Mouse (Mus musculus) embryonic facial prominence, embryonic 15.5 days (tissue): Measurements from ENCODE around the gene Gnl3l. TPM values are rescaled to one million over a fixed set of nuclear protein-coding genes. Genes with fewer than 3 reads are reported as not detected.

Source experiments
- ATAC-seq: fragments of 200-750 bp; cut with Nextera tagmentation; 2 replicates; pipeline ENCODE4 v1.8.0; 2017; ENCODE audit warnings: low read depth, moderate TSS enrichment; ENCODE audit not compliant: insufficient number of reproducible peaks, low FRiP score, low TSS enrichment
- H3K27ac ChIP-seq: fragments of 300-500 bp; sonication (generic); replicated peaks from 2 replicates; pipeline ENCODE4 v1.5.1; 2015; ENCODE audit warnings: mild to moderate bottlenecking, inconsistent platforms
- H3K27me3 ChIP-seq: fragments of 300-500 bp; sonication (generic); 2 replicates; pipeline ENCODE4 v1.6.1; 2015; ENCODE audit warnings: inconsistent platforms
- H3K36me3 ChIP-seq: fragments of 300-500 bp; sonication (generic); 2 replicates; pipeline ENCODE4 v1.6.1; 2015; ENCODE audit warnings: mild to moderate bottlenecking, inconsistent platforms
- H3K4me1 ChIP-seq: fragments of 300-500 bp; sonication (generic); 2 replicates; pipeline ENCODE4 v1.6.1; 2015; ENCODE audit warnings: inconsistent platforms
- H3K4me2 ChIP-seq: fragments of 300-500 bp; sonication (generic); replicated peaks from 2 replicates; pipeline ENCODE4 v1.6.1; 2015; ENCODE audit warnings: mild to moderate bottlenecking, inconsistent platforms
- H3K4me3 ChIP-seq: fragments of 300-500 bp; sonication (generic); replicated peaks from 2 replicates; pipeline ENCODE4 v1.5.1; 2015; ENCODE audit warnings: mild to moderate bottlenecking, inconsistent platforms
- H3K9ac ChIP-seq: fragments of 300-500 bp; sonication (generic); 2 replicates; pipeline ENCODE4 v1.6.1; 2015; ENCODE audit warnings: inconsistent platforms
- H3K9me3 ChIP-seq: fragments of 300-500 bp; sonication (generic); replicated peaks from 2 replicates; pipeline ENCODE4 v1.6.1; 2016; ENCODE audit warnings: inconsistent platforms
- WGBS: fragments of 180-500 bp; shearing (Covaris S2); methylation state at CpG from one replicate; pipeline ENCODE4 v1.1.7; 2015; 5-methylcytosine and 5-hydroxymethylcytosine counted together
- polyA plus RNA-seq: library from polyadenylated mRNA; unstranded; fragments of >200 nt; fragmentation: Nextera tagmentation; extraction: Ambion mirVana; gene quantifications from 2 replicates; pipeline ENCODE4 v1.2.1, GENCODE M21; 2015

The Gnl3l gene
- polyA plus RNA-seq, 1 experiment from 2014 or later: 27.9 TPM

DNA sequence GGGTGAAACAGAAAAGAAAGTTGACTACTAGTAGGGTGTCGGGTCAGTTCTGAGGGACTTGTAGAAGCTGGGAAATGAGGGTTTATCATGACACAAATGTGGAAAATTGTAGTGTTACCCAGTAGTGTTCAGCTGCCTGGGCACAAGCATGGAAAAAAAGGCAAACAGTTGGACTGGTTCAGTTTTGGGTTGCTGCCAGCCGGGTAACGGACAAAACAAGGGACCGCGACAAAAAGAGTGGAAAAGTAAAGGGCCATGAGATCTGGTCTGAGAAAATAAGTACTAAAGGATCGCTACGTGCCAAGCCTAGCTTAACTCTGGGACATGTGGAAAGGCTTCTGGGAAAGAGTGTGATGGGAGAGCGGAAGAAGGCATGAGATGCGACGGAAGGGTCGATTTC is 29.2 kb upstream of the Gnl3l start:
- Histone ChIP-seq H3K4me1 (peaks cover 13% of the 10 kb centered on the region), H3K4me2 (peak overlapping the region; percentile 51), H3K9ac (no peak overlapping the region), H3K36me3 (no peaks in the 10 kb centered on the region), H3K27ac (peak overlapping the region; percentile 91), H3K27me3 (no peaks in the 10 kb centered on the region), H3K9me3 (no peaks in the 10 kb centered on the region), H3K4me3 (peak overlapping the region; percentile 61)
- ATAC-seq: no peak
- 35% methylated on average over 11 of the region's 11 CpGs for WGBS

DNA sequence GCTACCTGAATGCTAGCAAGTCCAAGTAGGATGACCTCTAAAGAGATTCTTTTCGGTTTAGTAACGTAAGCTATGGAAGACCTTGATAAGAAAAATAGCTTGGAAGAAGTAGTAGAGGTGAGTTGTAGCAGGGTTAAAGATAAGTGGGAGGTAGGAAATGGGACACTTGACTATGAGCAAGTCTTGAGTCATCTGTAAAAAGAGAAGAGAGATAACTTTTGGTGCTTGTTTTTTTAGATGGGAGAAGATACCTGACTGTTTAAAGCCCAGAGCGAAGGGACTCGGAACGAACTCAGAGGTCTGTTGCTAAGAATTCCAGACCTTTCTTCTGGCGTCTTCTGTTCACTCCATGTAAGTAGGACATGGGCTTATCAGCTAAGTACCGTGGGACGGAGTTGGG is 28.7 kb upstream of the Gnl3l start, which contains the start of gene Fgd1:
Gene Fgd1, plus strand, starts transcription at position 301 of the 400 bp plus-strand sequence.
- ATAC-seq: no peak
- WGBS: 94% methylated on average over 8 of the region's 8 CpGs
- peak within 1 kb of the TSS; percentile 91 for H3K27ac ChIP-seq
- H3K36me3 ChIP-seq: no peaks in the 10 kb centered on the region
- H3K9me3 ChIP-seq: no peaks in the 10 kb centered on the region
- H3K27me3 ChIP-seq: no peaks in the 10 kb centered on the region
- peaks cover 13% of the 10 kb centered on the region for H3K4me1 ChIP-seq
- peak within 1 kb of the TSS; percentile 57 for H3K9ac ChIP-seq
- H3K4me3 ChIP-seq: peak within 1 kb of the TSS; percentile 61
- peak within 1 kb of the TSS; percentile 51 for H3K4me2 ChIP-seq

DNA sequence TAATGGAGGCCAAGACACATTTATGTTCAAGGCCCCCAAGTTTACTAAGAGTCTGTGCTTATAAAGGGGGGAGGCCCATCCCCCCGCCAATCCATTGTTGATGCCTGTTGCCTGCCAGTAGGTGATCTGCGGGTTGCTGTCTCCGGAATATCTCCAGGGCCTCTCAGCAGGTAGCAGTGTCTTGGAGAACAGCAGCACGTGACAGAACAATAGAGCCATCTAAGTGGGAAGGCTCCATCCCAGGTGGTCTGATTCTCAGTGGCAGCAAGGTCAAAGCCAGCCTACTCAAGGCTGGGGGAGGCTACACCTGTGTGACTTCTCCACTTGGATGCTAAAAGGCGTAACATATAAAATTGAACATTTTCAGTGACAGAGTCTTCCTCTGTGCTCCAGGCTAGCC is 24.1 kb upstream of the Gnl3l start:
- Histone ChIP-seq H3K4me3 (no peak overlapping the region), H3K27ac (no peak overlapping the region), H3K9ac (no peak overlapping the region), H3K4me2 (no peak overlapping the region), H3K36me3 (no peaks in the 10 kb centered on the region), H3K27me3 (no peaks in the 10 kb centered on the region; the same call in 1 of the 2 replicates), H3K9me3 (no peaks in the 10 kb centered on the region), H3K4me1 (no peaks in the 10 kb centered on the region)
- WGBS: 51% methylated on average over 5 of the region's 5 CpGs
- ATAC-seq: no peak

DNA sequence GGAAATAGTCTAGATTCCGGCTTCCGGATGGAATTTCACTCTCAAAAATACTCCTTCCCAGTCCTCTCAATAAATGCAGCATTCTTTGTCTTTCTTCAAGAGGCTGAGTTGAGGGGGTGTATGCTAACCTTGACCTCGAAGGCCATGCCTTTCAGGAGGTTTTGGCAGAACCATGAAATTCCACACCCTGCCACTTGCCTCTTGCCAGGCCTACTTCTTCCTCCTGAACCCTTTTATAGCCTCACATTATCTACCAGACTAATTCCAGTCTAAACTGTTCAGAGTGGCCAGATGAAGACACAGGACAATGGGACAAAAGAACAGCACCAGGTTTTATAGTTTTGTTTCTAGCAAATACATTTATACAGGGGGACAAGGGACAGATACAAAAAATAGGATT is 14.3 kb upstream of the Gnl3l start:
- Histone ChIP-seq H3K27me3 (no peaks in the 10 kb centered on the region; the same call in none of the 2 replicates), H3K9ac (no peak overlapping the region), H3K4me1 (no peaks in the 10 kb centered on the region), H3K4me2 (no peak overlapping the region), H3K36me3 (no peaks in the 10 kb centered on the region), H3K27ac (no peak overlapping the region), H3K9me3 (no peaks in the 10 kb centered on the region), H3K4me3 (no peak overlapping the region)
- ATAC-seq: no peak
- WGBS: 47% methylated on average over 3 of the region's 3 CpGs

DNA sequence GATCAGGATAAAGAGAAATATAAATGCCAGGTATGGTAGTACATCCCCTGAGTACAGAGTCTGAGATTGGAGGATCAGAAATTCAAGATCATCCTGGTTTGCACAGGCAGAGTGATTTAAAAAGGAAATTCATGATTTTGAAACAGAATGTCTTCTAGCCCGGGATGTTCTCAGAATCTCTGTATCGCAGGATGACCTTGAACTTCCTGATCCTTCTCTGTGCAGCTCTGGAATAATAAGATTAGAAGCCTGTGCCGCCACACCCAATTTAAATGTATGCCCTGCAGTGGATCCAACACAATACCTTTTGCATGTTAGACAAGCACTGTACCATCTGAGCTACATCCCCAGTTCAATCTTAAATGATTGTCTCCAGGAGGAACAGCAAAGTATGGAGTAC is 1.7 kb upstream of the Gnl3l start:
- Histone ChIP-seq H3K9me3 (no peaks in the 10 kb centered on the region), H3K27me3 (no peaks in the 10 kb centered on the region), H3K4me1 (0 out of 2 replicates have a peak, but pooled peaks cover 4% of the 10 kb centered on the region), H3K27ac (no peak overlapping the region), H3K4me2 (no peak overlapping the region), H3K4me3 (no peak overlapping the region), H3K36me3 (no peaks in the 10 kb centered on the region), H3K9ac (no peak overlapping the region)
- no peak for ATAC-seq
- 71% methylated on average over 3 of the region's 3 CpGs for WGBS

DNA sequence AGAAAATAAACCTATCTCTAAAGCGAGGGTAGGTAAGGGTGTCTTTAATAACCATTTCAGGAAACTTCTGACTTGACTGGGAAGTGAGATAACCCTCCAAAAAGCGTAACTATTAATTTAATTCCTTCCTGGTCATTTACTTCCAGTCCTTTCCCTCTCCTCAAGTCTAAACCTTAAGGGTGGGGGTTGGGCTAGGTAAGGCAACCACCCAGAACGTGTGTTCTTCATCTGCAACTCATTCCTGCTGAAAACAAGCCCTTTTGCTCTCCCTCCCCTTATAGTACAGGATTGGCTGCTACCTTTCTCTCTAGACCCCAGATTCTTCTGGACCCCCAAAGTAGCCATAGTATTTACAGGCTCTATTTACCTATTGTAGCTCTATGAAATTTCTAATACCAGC is 775 bp upstream of the Gnl3l start:
- Histone ChIP-seq H3K36me3 (no peaks in the 10 kb centered on the region), H3K9ac (peak overlapping the region; percentile 26), H3K27ac (peak overlapping the region; percentile 88), H3K4me3 (peak overlapping the region; percentile 52), H3K27me3 (no peaks in the 10 kb centered on the region), H3K9me3 (no peaks in the 10 kb centered on the region), H3K4me2 (peak overlapping the region; percentile 49), H3K4me1 (0 out of 2 replicates have a peak, but pooled peaks cover 4% of the 10 kb centered on the region)
- ATAC-seq: no peak
- 7% methylated on average over 3 of the region's 3 CpGs for WGBS

DNA sequence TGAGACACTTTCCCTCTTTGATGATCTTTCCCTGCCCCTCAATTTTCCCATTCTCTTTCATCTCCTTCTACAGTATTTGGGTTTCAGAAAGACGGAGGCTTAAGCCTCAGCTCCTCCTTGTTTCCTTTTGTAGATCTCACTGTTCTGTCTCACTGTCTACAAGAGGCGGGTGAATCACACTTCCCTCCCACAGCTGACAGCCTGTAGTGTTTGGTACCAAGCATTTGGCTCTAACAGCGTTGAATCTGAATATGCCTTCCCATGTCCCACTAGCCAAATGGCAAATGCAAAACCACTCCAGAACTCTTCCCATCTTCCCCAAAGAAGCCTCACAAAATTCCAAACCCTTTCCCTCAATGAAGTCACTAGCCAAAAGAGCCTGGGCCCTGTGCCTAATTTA is 20.3 kb downstream of the Gnl3l start:
- Histone ChIP-seq H3K4me1 (no peaks in the 10 kb centered on the region), H3K9me3 (no peaks in the 10 kb centered on the region), H3K4me3 (no peak overlapping the region), H3K36me3 (peaks cover 41% of the 10 kb centered on the region), H3K27ac (no peak overlapping the region), H3K4me2 (no peak overlapping the region), H3K27me3 (no peaks in the 10 kb centered on the region), H3K9ac (no peak overlapping the region)
- ATAC-seq: no peak
- 88% methylated on average over 3 of the region's 3 CpGs for WGBS

DNA sequence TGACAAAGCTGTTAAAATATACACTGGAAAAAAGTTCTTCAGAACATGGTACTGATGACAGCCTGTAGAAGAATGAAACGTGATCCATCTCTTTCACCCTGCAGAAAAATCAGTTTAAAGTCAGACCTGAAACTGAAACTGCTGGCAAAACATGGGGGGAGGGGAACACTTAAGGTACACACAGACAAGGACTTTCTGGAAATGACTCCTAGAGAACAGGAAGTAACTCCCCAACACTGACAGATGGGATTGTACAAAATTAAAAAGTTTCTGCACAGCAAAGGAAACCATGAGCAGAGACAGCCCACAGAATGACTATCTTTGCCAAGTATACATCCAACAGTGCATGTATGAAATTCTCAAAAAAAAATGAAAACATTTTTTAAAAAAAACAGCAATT is 35.5 kb downstream of the Gnl3l start:
- no peaks in the 10 kb centered on the region for H3K27me3 ChIP-seq
- H3K4me2 ChIP-seq: no peak overlapping the region
- H3K9ac ChIP-seq: no peak overlapping the region
- 32% methylated on average over 1 of the region's 1 CpGs for WGBS
- no peaks in the 10 kb centered on the region for H3K4me1 ChIP-seq
- peaks cover 13% of the 10 kb centered on the region for H3K36me3 ChIP-seq
- H3K9me3 ChIP-seq: no peaks in the 10 kb centered on the region
- no peak overlapping the region for H3K4me3 ChIP-seq
- H3K27ac ChIP-seq: no peak overlapping the region
- no peak for ATAC-seq

DNA sequence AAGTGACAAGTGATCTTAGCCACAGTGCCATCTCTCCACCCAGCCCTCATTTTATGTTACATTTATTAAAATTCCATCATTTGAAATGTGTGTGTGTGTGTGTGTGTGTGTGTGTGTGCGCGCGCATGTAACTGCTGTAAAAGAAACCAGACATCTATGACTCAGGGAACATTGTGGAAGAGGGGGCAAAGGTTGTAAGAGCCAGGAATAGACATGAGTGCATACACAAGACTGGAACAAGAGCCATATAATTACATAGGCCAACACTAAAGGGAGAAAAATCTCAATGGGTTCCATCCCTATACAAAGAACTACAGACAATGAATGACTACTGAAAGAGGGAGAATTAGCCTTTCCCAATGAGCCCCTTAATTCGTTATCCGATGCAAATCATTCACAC is 41.7 kb downstream of the Gnl3l start:
- no peak for ATAC-seq
- Histone ChIP-seq H3K9me3 (no peaks in the 10 kb centered on the region), H3K4me1 (no peaks in the 10 kb centered on the region), H3K4me2 (no peak overlapping the region), H3K9ac (no peak overlapping the region), H3K27ac (no peak overlapping the region), H3K27me3 (no peaks in the 10 kb centered on the region), H3K36me3 (no peaks in the 10 kb centered on the region), H3K4me3 (no peak overlapping the region)
- WGBS: 97% methylated on average over 5 of the region's 5 CpGs

DNA sequence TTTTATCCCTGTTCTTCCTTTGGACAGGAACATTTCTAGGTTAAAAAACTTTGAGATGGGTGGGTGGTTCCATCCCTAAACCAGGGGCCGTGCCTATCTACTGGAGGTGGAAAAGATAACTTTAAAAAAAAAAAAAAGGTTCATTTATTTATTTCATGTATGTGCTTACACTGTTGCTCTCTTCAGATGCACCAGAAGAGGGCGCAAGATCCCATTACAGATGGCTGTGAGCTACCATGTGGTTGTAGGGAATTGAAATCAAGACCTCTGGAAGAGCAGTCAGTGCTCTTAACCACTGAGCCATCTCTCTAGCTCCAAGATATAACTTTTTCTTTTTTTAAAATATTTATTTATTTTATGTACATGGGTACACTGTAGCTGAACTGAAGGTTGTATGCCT is 54.1 kb downstream of the Gnl3l start:
- no peaks in the 10 kb centered on the region for H3K27me3 ChIP-seq
- no peak overlapping the region for H3K4me3 ChIP-seq
- no peaks in the 10 kb centered on the region for H3K9me3 ChIP-seq
- H3K27ac ChIP-seq: no peak overlapping the region
- no peak overlapping the region for H3K9ac ChIP-seq
- 34% methylated on average over 2 of the region's 2 CpGs for WGBS
- no peak for ATAC-seq
- H3K36me3 ChIP-seq: no peaks in the 10 kb centered on the region
- H3K4me1 ChIP-seq: no peaks in the 10 kb centered on the region
- no peak overlapping the region for H3K4me2 ChIP-seq

DNA sequence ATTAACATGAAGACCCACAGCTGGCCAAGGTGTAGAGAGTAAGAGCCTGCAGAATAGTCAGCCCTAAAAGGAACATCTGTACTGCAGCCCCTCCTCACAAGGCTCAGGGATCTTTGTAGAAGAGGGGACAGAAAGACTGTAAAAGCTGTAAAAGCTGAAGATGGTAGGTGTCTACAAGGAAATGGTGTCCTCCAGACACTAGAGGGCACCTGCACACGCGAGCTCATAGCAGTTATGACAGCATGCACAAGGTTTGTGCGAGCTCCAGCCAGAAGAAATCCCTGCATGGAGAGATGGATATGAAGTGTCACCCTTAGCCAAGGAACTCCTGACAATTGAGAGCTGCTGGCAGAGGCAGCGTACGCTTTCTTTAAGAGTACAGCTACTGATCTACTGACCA is 56.4 kb downstream of the Gnl3l start:
- 52% methylated on average over 5 of the region's 5 CpGs for WGBS
- Histone ChIP-seq H3K36me3 (no peaks in the 10 kb centered on the region), H3K4me3 (no peak overlapping the region), H3K9ac (no peak overlapping the region), H3K4me2 (no peak overlapping the region), H3K9me3 (no peaks in the 10 kb centered on the region), H3K27ac (no peak overlapping the region), H3K4me1 (no peaks in the 10 kb centered on the region), H3K27me3 (no peaks in the 10 kb centered on the region)
- no peak for ATAC-seq

DNA sequence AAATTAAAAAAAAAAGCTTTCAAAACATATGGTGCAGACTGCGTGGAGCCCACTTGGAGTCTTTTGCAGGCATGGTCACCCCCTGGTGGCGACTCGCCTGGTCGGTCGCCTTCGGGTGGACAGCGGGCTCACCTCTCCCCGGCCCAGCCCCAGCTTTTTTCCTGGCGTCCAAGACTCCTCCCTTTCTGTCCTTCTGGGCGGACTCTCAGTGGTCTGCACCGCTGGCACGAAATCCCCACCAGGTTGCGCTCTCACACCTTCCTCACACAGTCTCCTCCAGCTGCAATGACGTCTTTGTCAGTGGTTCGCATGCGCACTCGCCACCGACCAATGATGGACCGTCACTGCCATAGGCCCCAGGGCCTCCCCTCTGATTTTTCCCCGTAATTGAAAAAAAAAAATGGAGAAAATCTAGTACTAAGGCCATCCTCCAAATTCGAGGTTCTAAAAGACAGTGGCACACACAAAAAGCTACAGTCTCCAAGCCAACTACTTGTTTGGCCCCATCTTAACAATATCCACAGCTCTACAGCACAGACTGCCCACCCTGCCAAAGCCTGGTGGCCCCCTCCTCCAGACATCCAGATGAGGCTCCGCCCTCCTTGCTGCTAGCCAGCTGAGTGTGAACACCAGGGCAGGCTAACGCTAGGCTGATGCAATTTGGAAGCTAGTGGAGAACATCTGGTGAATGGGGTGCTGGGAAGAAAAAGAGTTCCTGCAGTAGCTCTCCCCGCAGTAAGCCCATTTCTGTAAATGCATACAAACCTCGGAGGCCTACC is 60.4 kb downstream of the Gnl3l start:
- H3K27me3 ChIP-seq: no peaks in the 10 kb centered on the region
- H3K36me3 ChIP-seq: no peaks in the 10 kb centered on the region
- H3K4me2 ChIP-seq: peak overlapping the region; percentile 36
- H3K9me3 ChIP-seq: no peaks in the 10 kb centered on the region
- peak overlapping the region; percentile 37 for H3K4me3 ChIP-seq
- peak; percentile 90 for ATAC-seq
- peak overlapping the region; percentile 83 for H3K27ac ChIP-seq
- no peak overlapping the region for H3K9ac ChIP-seq
- no peaks in the 10 kb centered on the region for H3K4me1 ChIP-seq
- 19% methylated on average over 25 of the region's 25 CpGs for WGBS
